In the genomic region with DNA sequence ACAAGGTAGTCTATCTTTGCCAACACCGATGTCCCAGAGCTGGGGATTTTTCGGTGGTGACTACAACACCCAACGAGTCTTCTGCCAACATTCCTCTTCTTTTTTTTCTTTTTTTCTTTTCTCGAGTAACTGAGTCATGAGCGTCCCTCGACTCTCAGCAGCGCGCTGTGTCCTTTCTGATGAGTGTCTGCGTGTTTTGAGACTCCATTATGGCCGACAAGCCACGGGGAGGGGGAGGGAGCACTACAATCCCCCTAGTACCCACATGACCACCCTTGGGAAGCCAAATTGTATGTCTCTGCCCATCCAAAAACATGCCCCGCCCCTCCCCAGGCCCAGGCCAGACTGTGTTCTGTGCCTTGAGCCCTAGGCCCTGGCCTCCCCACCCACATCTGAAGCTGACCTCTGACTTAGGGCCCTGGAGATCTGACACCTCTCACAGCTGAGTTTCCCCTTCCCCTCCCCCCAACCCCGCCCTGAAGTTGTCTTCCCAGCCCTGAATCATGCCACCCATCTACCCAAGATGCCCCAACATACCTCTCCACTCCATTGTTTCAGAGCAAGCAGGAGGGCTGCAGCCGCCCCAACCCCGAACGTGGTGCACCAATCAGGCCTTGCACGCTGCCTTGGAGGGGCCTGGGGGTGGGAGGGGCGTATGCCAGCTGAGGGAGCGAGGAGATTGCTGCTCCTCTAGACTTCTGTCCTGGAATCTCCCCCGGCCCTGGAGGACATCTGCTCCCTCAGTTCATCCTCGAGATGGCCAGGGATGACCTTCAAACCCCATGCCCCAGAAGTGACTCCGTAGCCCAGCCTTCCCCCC, we compare ENCODE assay signal across 13 mouse cellular contexts. TPM values are rescaled to one million over a fixed set of nuclear protein-coding genes. Genes with fewer than 3 reads are reported as not detected.
DNase-seq lines count a peak whose midpoint lies in the region; ATAC-seq lines count a peak whose summit lies in the region.
"Had no signal": no experiment of that assay in that cellular context is flagged by ENCODE, and none has a peak within 500 bp of the region (broad histone marks: within the 10 kb centered on the region; RNA-seq: fewer than 3 reads in every experiment).

No protein-coding gene starts in this region.

- H3K4me2 ChIP-seq in midbrain, embryonic 15.5 days, result no peak overlapping the region
- H3K4me2 ChIP-seq in embryonic facial prominence, embryonic 12.5 days (replicated peaks), result peak overlapping the region; percentile 44
- peak overlapping the region; percentile 24 for H3K4me2 ChIP-seq in limb, embryonic 11.5 days (ENCODE audit: low read depth, severe bottlenecking)
- H3K4me2 ChIP-seq in neural tube, embryonic 15.5 days, result no peak overlapping the region

- no peak overlapping the region for H3K9ac ChIP-seq in midbrain, embryonic 15.5 days
- 0 out of 2 replicates have a peak overlapping the region, but pooled peaks have one; percentile 0 for H3K9ac ChIP-seq in embryonic facial prominence, embryonic 12.5 days
- peak overlapping the region; percentile 27; the same call in 1 of the 2 replicates for H3K9ac ChIP-seq in limb, embryonic 11.5 days (ENCODE audit: low read length)
- no peak overlapping the region for H3K9ac ChIP-seq in neural tube, embryonic 15.5 days (replicated peaks)

- H3K36me3 ChIP-seq in midbrain, embryonic 10.5 days, result no peaks in the 10 kb centered on the region
- H3K36me3 ChIP-seq in midbrain, embryonic 15.5 days (replicated peaks), result 0 out of 2 replicates have a peak, but pooled peaks cover 8% of the 10 kb centered on the region
- no peaks in the 10 kb centered on the region for H3K36me3 ChIP-seq in embryonic facial prominence, embryonic 12.5 days
- no peaks in the 10 kb centered on the region for H3K36me3 ChIP-seq in limb, embryonic 11.5 days (ENCODE audit: control insufficient read depth, insufficient read depth, low read length)
- peaks cover 22% of the 10 kb centered on the region for H3K36me3 ChIP-seq in neural tube, embryonic 15.5 days
- H3K36me3 ChIP-seq: G1E had no signal

- DNase-seq in midbrain, embryonic 10.5 days (ENCODE audit: low spot score), result no peak
- no peak for DNase-seq in limb, embryonic 11.5 days (ENCODE audit: low spot score)
- DNase-seq in layer of hippocampus, adult 9-11 months, result no peak
- no peak for DNase-seq in heart, adult 9 months (ENCODE audit: low spot score in 2 of 2)
- DNase-seq in urinary bladder, postnatal 10 days (ENCODE audit: low spot score), result no peak
- DNase-seq: adrenal gland, adult 8-10 months; cerebellum, adult 11 months; kidney, postnatal 4 days had no signal

- peaks cover 60% of the 10 kb centered on the region for H3K27me3 ChIP-seq in midbrain, embryonic 10.5 days (ENCODE audit: low read depth, poor library complexity, severe bottlenecking)
- 0 out of 2 replicates have a peak, but pooled peaks cover 5% of the 10 kb centered on the region for H3K27me3 ChIP-seq in midbrain, embryonic 15.5 days (replicated peaks)
- H3K27me3 ChIP-seq in embryonic facial prominence, embryonic 12.5 days, result peaks cover 15% of the 10 kb centered on the region
- no peaks in the 10 kb centered on the region for H3K27me3 ChIP-seq in limb, embryonic 11.5 days (ENCODE audit: control insufficient read depth, insufficient read depth, low read length)
- no peaks in the 10 kb centered on the region for H3K27me3 ChIP-seq in neural tube, embryonic 15.5 days (replicated peaks)

- H3K4me3 ChIP-seq in midbrain, embryonic 10.5 days, result no peak overlapping the region
- H3K4me3 ChIP-seq in midbrain, embryonic 15.5 days, result no peak overlapping the region
- peak overlapping the region; percentile 11; the same call in 1 of the 2 replicates for H3K4me3 ChIP-seq in embryonic facial prominence, embryonic 12.5 days
- H3K4me3 ChIP-seq in limb, embryonic 11.5 days (ENCODE audit: low read depth, low read length), result 0 out of 2 replicates have a peak overlapping the region, but pooled peaks have one; percentile 0
- no peak overlapping the region for H3K4me3 ChIP-seq in neural tube, embryonic 15.5 days (replicated peaks)

- peak overlapping the region; percentile 63 for H3K27ac ChIP-seq in midbrain, embryonic 10.5 days (replicated peaks)
- H3K27ac ChIP-seq in midbrain, embryonic 15.5 days, result no peak overlapping the region
- H3K27ac ChIP-seq in embryonic facial prominence, embryonic 12.5 days, result 0 out of 2 replicates have a peak overlapping the region, but pooled peaks have one; percentile 54
- no peak overlapping the region for H3K27ac ChIP-seq in limb, embryonic 11.5 days (replicated peaks; ENCODE audit: low read depth, low read length)
- H3K27ac ChIP-seq in neural tube, embryonic 15.5 days (replicated peaks), result no peak overlapping the region
- H3K27ac ChIP-seq: macrophage had no signal

- 23% methylated on average over 22 of the region's 22 CpGs for WGBS in midbrain, embryonic 10.5 days
- WGBS in midbrain, embryonic 15.5 days, result 30% methylated on average over 22 of the region's 22 CpGs
- 24% methylated on average over 22 of the region's 22 CpGs for WGBS in embryonic facial prominence, embryonic 12.5 days
- WGBS in limb, embryonic 11.5 days, result 21% methylated on average over 22 of the region's 22 CpGs
- WGBS in neural tube, embryonic 15.5 days, result 26% methylated on average over 22 of the region's 22 CpGs

- H3K4me1 ChIP-seq in midbrain, embryonic 10.5 days, result peaks cover 25% of the 10 kb centered on the region
- peaks cover 3% of the 10 kb centered on the region; the same call in 1 of the 2 replicates for H3K4me1 ChIP-seq in midbrain, embryonic 15.5 days
- peaks cover 21% of the 10 kb centered on the region for H3K4me1 ChIP-seq in embryonic facial prominence, embryonic 12.5 days
- peaks cover 6% of the 10 kb centered on the region; the same call in 1 of the 2 replicates for H3K4me1 ChIP-seq in limb, embryonic 11.5 days (ENCODE audit: control insufficient read depth, insufficient read depth, low read length)
- H3K4me1 ChIP-seq in neural tube, embryonic 15.5 days, result peaks cover 17% of the 10 kb centered on the region; the same call in 1 of the 2 replicates

- no peaks in the 10 kb centered on the region for H3K9me3 ChIP-seq in midbrain, embryonic 10.5 days (replicated peaks)
- no peaks in the 10 kb centered on the region for H3K9me3 ChIP-seq in midbrain, embryonic 15.5 days
- H3K9me3 ChIP-seq in embryonic facial prominence, embryonic 12.5 days, result no peaks in the 10 kb centered on the region
- H3K9me3 ChIP-seq in limb, embryonic 11.5 days (ENCODE audit: control insufficient read depth, low read length), result no peaks in the 10 kb centered on the region
- H3K9me3 ChIP-seq in neural tube, embryonic 15.5 days (replicated peaks), result no peaks in the 10 kb centered on the region
- H3K9me3 ChIP-seq: G1E had no signal

- no peak for ATAC-seq in midbrain, embryonic 15.5 days (replicated peaks)
- no peak for ATAC-seq in embryonic facial prominence, embryonic 12.5 days (ENCODE audit: insufficient number of reproducible peaks, insufficient read depth, low FRiP score, low TSS enrichment)
- ATAC-seq in limb, embryonic 11.5 days (ENCODE audit: insufficient number of reproducible peaks, low FRiP score, low TSS enrichment, low read depth), result peak; percentile 44; the same call in 1 of the 2 replicates
- ATAC-seq in neural tube, embryonic 15.5 days (ENCODE audit: low FRiP score), result peak; percentile 22; the same call in 1 of the 2 replicates

RNA-seq across cellular contexts. Expression of a gene that starts 46.8 kb away (rescaled TPM):
- 63.6 and 78.2 TPM in 2 replicates for polyA plus RNA-seq in midbrain, embryonic 10.5 days (2016; fragmentation: Nextera tagmentation; extraction: Ambion mirVana)
- polyA plus RNA-seq in midbrain, embryonic 15.5 days (2015; fragmentation: Nextera tagmentation; extraction: Ambion mirVana), result 16.9 and 17.8 TPM in 2 replicates
- polyA plus RNA-seq in embryonic facial prominence, embryonic 12.5 days (2016; fragmentation: Nextera tagmentation; extraction: Ambion mirVana), result 94.5 and 97.0 TPM in 2 replicates
- 149 and 156 TPM in 2 replicates for polyA plus RNA-seq in limb, embryonic 11.5 days (2014; fragmentation: Nextera tagmentation; extraction: Ambion mirVana)
- 20.3 and 33.1 TPM in 2 replicates for polyA plus RNA-seq in neural tube, embryonic 15.5 days (2015; fragmentation: Nextera tagmentation; extraction: Ambion mirVana)

Comparison
In these comparisons a context has a peak if more than half of its experiments do, and no peak if none do; other contexts are left out.
1. H3K27ac ChIP-seq: peak in midbrain, embryonic 10.5 days (single experiment) and embryonic facial prominence, embryonic 12.5 days (single experiment); none in midbrain, embryonic 15.5 days (single experiment), limb, embryonic 11.5 days (single experiment) and neural tube, embryonic 15.5 days (single experiment).
2. H3K4me3 ChIP-seq: peak in embryonic facial prominence, embryonic 12.5 days (single experiment) and limb, embryonic 11.5 days (single experiment); none in midbrain, embryonic 10.5 days (single experiment), midbrain, embryonic 15.5 days (single experiment) and neural tube, embryonic 15.5 days (single experiment).
3. ATAC-seq: peak in limb, embryonic 11.5 days (single experiment) and neural tube, embryonic 15.5 days (single experiment); none in midbrain, embryonic 15.5 days (single experiment) and embryonic facial prominence, embryonic 12.5 days (single experiment).
4. H3K4me2 ChIP-seq: peak in embryonic facial prominence, embryonic 12.5 days (single experiment) and limb, embryonic 11.5 days (single experiment); none in midbrain, embryonic 15.5 days (single experiment) and neural tube, embryonic 15.5 days (single experiment).
5. H3K9ac ChIP-seq: peak in embryonic facial prominence, embryonic 12.5 days (single experiment) and limb, embryonic 11.5 days (single experiment); none in midbrain, embryonic 15.5 days (single experiment) and neural tube, embryonic 15.5 days (single experiment).